In the genomic region with DNA sequence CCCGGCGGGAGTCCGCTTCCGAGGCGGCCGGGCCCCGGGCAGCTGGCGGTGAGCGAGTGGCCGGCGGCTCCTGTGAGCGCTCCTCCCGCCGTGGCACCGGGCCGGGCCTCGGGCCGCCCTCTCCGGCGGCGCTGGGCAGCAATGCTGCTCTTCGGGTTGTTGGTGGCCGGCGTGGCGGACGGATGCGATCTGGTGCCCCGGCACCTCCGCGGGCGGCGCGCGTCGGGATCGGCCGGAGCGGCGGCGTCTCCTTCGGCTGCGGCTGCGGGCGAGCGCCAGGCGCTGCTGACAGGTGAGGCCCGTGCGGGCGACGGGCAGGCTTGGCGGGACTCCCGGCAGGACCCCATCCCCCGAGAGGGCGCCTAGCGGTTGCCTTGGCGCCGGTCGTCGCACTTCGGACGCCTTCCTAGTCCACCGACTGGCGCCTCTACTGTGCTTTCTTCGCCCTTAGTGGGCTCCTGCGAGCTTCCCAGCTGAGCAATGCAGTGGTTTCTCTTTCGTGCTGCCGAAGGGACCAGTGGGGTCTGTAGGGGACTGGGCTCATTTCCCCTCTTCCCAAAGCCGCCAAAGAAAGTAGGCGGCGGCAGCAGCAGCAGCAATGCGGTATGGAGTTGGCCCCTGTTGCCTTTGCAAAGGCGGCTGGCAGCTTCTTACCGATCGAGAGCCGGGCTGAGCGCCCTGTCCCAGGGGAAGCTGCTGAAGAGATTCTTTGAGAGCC, we compare ENCODE assay signal across 8 mouse cellular contexts. TPM values are rescaled to one million over a fixed set of nuclear protein-coding genes. Genes with fewer than 3 reads are reported as not detected.
A peak's percentile ranks its signal among the peaks of the same experiment; 100 is the strongest.
DNase-seq lines count a peak whose midpoint lies in the region; ATAC-seq lines count a peak whose summit lies in the region.

No protein-coding gene starts in this region.

- H3K4me3 ChIP-seq in hindbrain, embryonic 14.5 days (replicated peaks; ENCODE audit: low read length), result peak overlapping the region; percentile 82

- H3K36me3 ChIP-seq in hindbrain, embryonic 14.5 days (replicated peaks; ENCODE audit: control insufficient read depth, insufficient read depth), result no peaks in the 10 kb centered on the region

- H3K27ac ChIP-seq in hindbrain, embryonic 14.5 days, result peak overlapping the region; percentile 91

- no peaks in the 10 kb centered on the region for H3K9me3 ChIP-seq in hindbrain, embryonic 14.5 days (ENCODE audit: control insufficient read depth, low read length)

- intact Hi-C loops in left cerebral cortex, postnatal 14 days (cut with DNase I), result loop anchor here (5.0 kb wide), 2 partner anchors 98 to 113 kb away; no protein-coding TSS in a partner anchor

- peaks cover 25% of the 10 kb centered on the region for H3K4me1 ChIP-seq in hindbrain, embryonic 14.5 days (replicated peaks; ENCODE audit: control insufficient read depth, insufficient read depth, low read length)

- DNase-seq in WW6 (ENCODE audit: low read depth, low spot score), result peak; percentile 26
- DNase-seq in cerebellum, postnatal 36 days, result peak; percentile 68 to 69
- peak; percentile 58 to 67 for DNase-seq in frontal cortex, postnatal 36 days (ENCODE audit: low spot score in 2 of 2)
- DNase-seq in hindbrain, embryonic 14.5 days (ENCODE audit: low spot score), result peak; percentile 57
- DNase-seq in left cerebral cortex, postnatal 14 days (ENCODE audit: low spot score in 2 of 2), result peak; percentile 39 to 46
- peak; percentile 73 for DNase-seq in right cerebral cortex, postnatal 25 days
- DNase-seq in urinary bladder, postnatal 36 days (ENCODE audit: low spot score in 2 of 2), result peak; percentile 38 to 54

- peak overlapping the region; percentile 87 for H3K9ac ChIP-seq in hindbrain, embryonic 14.5 days

- H3K4me2 ChIP-seq in hindbrain, embryonic 14.5 days (replicated peaks), result peak overlapping the region; percentile 71

- WGBS in hindbrain, embryonic 14.5 days, result under 1% methylated on average over 75 of the region's 76 CpGs

- H3K27me3 ChIP-seq in hindbrain, embryonic 14.5 days (ENCODE audit: control insufficient read depth, insufficient read depth, low read length), result no peaks in the 10 kb centered on the region

- ATAC-seq in hindbrain, embryonic 14.5 days (ENCODE audit: low FRiP score), result peak; percentile 62
- peak; percentile 13 for ATAC-seq in megakaryocyte progenitor cell, adult 5-6 weeks (replicated peaks; ENCODE audit: poor library complexity)

RNA-seq across cellular contexts. Expression of gene Stim2, which starts 0.6 kb away (rescaled TPM):
- polyA plus RNA-seq in hindbrain, embryonic 14.5 days (2014; fragmentation: Nextera tagmentation; extraction: Ambion mirVana), result 36.2 and 36.4 TPM in 2 replicates
- 10 to 100 TPM; 54.4 to 58.9 TPM for total RNA-seq in left cerebral cortex, postnatal 14 days (2021)
- total RNA-seq in megakaryocyte progenitor cell, adult 5-6 weeks (2015), result 19.6 and 20.6 TPM in 2 replicates
- 20.2 and 21.7 TPM in 2 replicates for total RNA-seq in megakaryocyte progenitor cell, adult 5-6 weeks (2017)

Comparison
In these comparisons a context has a peak if more than half of its experiments do, and no peak if none do; other contexts are left out.
1. Peak in every context shown above with its lines: DNase-seq, ATAC-seq, H3K4me3 ChIP-seq and H3K27ac ChIP-seq.